Mouse (Mus musculus) lung, postnatal 0 days (tissue): ENCODE data around the gene Klre1.

Source experiments
- CTCF ChIP-seq: IDR thresholded peaks from 2 replicates; pipeline ENCODE4 v1.5.1; 2016; ENCODE audit warnings: antibody characterized with exemption, mild to moderate bottlenecking
- EP300 ChIP-seq: IDR thresholded peaks from 2 replicates; pipeline ENCODE4 v1.6.1; 2016; ENCODE audit warnings: antibody characterized with exemption, mild to moderate bottlenecking, control low read depth

- TF ChIP-seq EP300 (no peak), CTCF (no peak)
Measured at GRCm38 (mm10) chr6:129577605-129578004, at the start of gene Klre1.
